Mouse (Mus musculus) neural tube, embryonic 14.5 days (tissue): ENCODE results near the gene Luzp1. TPM values are rescaled to one million over a fixed set of nuclear protein-coding genes. Genes with fewer than 3 reads are reported as not detected.

Experiments used
- ATAC-seq: fragments of 200-750 bp; cut with Nextera tagmentation; 2 replicates; pipeline ENCODE4 v1.8.0; 2017; ENCODE audit warnings: low read depth, mild to moderate bottlenecking, moderate TSS enrichment, moderate library complexity
- H3K27ac ChIP-seq: fragments of 300-500 bp; sonication (generic); 2 replicates; pipeline ENCODE4 v1.5.1; 2014; ENCODE audit warnings: low read depth, mild to moderate bottlenecking, control low read depth, low read length, moderate library complexity, mixed read lengths
- H3K27me3 ChIP-seq: fragments of 300-500 bp; sonication (generic); 2 replicates; pipeline ENCODE4 v1.6.1; 2014; ENCODE audit warnings: low read length; ENCODE audit not compliant: control insufficient read depth, insufficient read depth
- H3K36me3 ChIP-seq: fragments of 300-500 bp; sonication (generic); 2 replicates; pipeline ENCODE4 v1.6.1; 2014; ENCODE audit warnings: low read length, mixed read lengths; ENCODE audit not compliant: control insufficient read depth, insufficient read depth
- H3K4me1 ChIP-seq: fragments of 300-500 bp; sonication (generic); 2 replicates; pipeline ENCODE4 v1.6.1; 2014; ENCODE audit warnings: low read length; ENCODE audit not compliant: control insufficient read depth, insufficient read depth
- H3K4me2 ChIP-seq: fragments of 300-500 bp; sonication (generic); 2 replicates; pipeline ENCODE4 v1.6.1; 2014; ENCODE audit warnings: mild to moderate bottlenecking, low read depth, low read length, control low read depth
- H3K4me3 ChIP-seq: fragments of 300-500 bp; sonication (generic); 2 replicates; pipeline ENCODE4 v1.5.1; 2014; ENCODE audit warnings: low read depth, low read length, control low read depth, mixed read lengths
- H3K9ac ChIP-seq: fragments of 300-500 bp; sonication (generic); replicated peaks from 2 replicates; pipeline ENCODE4 v1.6.1; 2014; ENCODE audit warnings: low read depth, mild to moderate bottlenecking, control low read depth, low read length, mixed read lengths
- H3K9me3 ChIP-seq: fragments of 300-500 bp; sonication (generic); 2 replicates; pipeline ENCODE4 v1.6.1; 2016; ENCODE audit warnings: low read length; ENCODE audit not compliant: control insufficient read depth
- WGBS: fragments of 180-500 bp; shearing (Covaris S2); extraction: QIAGEN DNeasy Blood & Tissue Kit; methylation state at CpG from one replicate; pipeline ENCODE4 v1.1.7; 2014; 5-methylcytosine and 5-hydroxymethylcytosine counted together
- polyA plus RNA-seq: library from polyadenylated mRNA; unstranded; fragments of >200 nt; fragmentation: Nextera tagmentation; extraction: Ambion mirVana; gene quantifications from 2 replicates; pipeline ENCODE4 v1.2.1, GENCODE M21; 2014

Luzp1 gene
- polyA plus RNA-seq, 1 experiment from 2014 or later = 56.8 TPM

DNA sequence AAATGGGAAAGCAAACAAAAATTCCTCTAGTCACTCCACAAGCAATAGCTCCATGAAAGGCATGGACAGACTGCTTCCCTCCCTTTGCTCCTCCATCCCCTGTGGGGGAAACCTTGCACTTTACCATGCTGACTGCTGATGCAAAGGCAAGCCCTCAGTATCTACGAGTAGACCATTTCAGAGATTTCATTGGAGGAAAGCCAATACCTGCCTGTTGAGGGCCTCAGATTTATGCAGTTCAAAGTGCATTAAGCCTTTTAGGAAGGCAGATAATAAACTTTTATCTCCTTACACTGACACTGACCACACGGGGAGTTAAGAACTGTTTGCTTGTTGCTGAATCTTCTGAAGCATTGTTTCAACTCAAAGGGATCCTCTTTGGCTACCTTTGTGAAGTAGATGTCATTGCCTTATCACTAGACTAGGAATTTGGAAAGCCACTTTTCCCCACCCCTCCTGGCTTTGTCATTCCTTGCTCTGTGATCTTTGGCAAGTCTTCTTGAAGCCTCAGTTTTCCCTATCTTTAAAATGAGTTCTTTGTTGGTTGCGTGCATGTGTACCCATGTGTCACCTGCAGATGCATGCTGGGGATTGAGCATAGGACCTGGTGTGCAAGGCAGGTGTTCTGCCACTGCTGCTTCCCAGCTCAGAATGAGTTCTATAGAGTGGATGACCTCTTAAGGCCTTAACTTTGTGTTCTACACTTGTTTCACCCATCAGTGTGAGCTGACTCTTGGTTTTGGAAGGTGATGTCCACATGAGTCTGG, 76.9 kb downstream of the Luzp1 start:
- Histone ChIP-seq H3K4me2 (no peak overlapping the region), H3K27me3 (no peaks in the 10 kb centered on the region), H3K9ac (no peak overlapping the region), H3K36me3 (peaks cover 69% of the 10 kb centered on the region), H3K27ac (no peak overlapping the region), H3K4me1 (peaks cover 13% of the 10 kb centered on the region; the same call in 1 of the 2 replicates), H3K4me3 (no peak overlapping the region), H3K9me3 (no peaks in the 10 kb centered on the region)
- WGBS = 60% methylated on average over 3 of the region's 3 CpGs
- ATAC-seq = no peak

DNA sequence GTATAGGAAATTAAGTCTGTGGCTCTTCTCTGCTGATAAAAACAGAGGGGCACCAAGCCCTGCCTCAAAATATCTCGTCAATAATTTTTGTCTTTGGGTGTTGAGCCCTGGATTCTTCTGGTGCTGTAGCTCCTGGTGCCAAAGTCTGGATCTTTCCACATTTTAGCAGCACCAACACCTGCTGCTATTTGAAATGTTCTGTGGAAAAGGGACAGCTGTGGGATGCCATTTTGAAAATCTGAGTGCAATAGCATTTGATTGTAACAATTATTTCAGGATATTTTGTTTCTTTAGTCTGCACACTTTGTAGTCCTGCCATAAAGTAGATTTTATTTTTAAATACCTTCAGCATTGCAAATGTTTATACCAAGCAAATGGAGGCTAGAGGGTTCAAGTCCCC, 78.2 kb downstream of the Luzp1 start:
- Histone ChIP-seq H3K4me2 (no peak overlapping the region), H3K36me3 (peaks cover 70% of the 10 kb centered on the region), H3K4me1 (peaks cover 13% of the 10 kb centered on the region; the same call in 1 of the 2 replicates), H3K4me3 (no peak overlapping the region), H3K27ac (no peak overlapping the region), H3K27me3 (no peaks in the 10 kb centered on the region), H3K9me3 (no peaks in the 10 kb centered on the region), H3K9ac (no peak overlapping the region)
- 87% methylated on average over 1 of the region's 1 CpGs for WGBS
- ATAC-seq = no peak

DNA sequence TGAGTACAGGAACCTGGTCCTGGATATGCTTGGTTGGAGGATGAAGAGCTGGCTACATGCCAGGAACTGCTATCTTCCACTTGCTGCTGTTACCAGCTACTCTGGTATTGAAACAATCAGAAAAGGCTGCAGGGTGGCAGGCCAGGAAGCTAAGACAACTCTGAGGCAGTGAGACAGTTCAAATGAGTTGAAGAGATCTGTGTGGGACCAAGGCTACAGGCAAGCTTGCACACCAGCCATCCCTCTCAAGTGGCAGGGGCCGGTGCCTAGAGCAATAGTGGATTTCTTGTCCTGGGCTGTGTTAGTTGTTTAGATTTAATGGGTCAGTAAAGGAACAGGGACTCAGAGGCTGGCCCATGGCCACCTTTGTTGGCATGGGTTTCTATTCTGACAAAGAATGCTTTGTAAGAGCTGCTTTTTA, 78.8 kb downstream of the Luzp1 start:
- peaks cover 71% of the 10 kb centered on the region for H3K36me3 ChIP-seq
- 0 out of 2 replicates have a peak overlapping the region, but pooled peaks have one; percentile 8 for H3K9ac ChIP-seq
- no peaks in the 10 kb centered on the region for H3K9me3 ChIP-seq
- H3K4me3 ChIP-seq = no peak overlapping the region
- 57% methylated on average over 1 of the region's 1 CpGs for WGBS
- H3K27me3 ChIP-seq = no peaks in the 10 kb centered on the region
- ATAC-seq = no peak
- no peak overlapping the region for H3K4me2 ChIP-seq
- H3K4me1 ChIP-seq = peaks cover 13% of the 10 kb centered on the region; the same call in 1 of the 2 replicates
- H3K27ac ChIP-seq = peak overlapping the region; percentile 60; the same call in 1 of the 2 replicates

DNA sequence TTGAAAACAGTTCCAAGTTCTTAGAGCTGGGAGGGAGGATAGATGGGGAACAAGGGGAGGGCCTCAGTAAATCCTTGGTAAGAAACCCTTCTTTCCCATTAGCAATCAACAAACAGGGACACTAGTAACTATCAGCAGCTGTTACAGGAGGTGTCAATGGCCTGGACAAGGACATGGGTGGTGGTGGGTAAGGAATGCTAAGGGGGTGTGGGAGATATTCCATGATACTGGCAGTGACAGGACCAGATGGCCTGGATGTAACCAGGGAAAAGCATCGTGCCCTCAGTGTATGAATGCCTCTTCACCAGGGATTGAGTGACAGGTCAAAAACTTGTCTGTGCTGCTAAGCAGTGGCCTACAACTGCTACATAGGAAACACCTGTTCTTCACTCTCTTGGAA, 83.5 kb downstream of the Luzp1 start:
- 83% methylated on average over 1 of the region's 1 CpGs for WGBS
- Histone ChIP-seq H3K4me3 (no peak overlapping the region), H3K36me3 (peaks cover 82% of the 10 kb centered on the region)

DNA sequence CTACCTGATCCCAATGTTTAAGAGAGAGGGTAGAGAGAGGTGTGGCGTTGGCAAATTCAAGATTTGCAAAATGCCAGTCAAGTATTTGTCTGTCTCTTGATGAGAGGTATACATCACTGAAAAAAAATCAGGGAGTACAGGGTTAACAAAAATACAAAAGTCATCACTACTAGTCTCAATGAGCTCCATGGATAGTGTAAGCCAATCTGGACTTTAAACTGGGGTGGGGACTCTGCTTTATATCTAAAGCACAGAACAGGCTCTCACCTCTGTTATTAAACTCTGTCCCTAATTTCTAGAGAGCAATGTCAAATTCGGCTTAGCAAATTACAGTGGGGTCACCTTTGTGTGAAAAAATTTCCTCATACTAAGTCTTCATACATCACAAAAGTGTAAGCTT, 88.1 kb downstream of the Luzp1 start:
- WGBS = 88% methylated on average over 2 of the region's 2 CpGs
- peaks cover 62% of the 10 kb centered on the region for H3K36me3 ChIP-seq
- no peak overlapping the region for H3K4me3 ChIP-seq
- ATAC-seq = no peak
- H3K27me3 ChIP-seq = no peaks in the 10 kb centered on the region
- no peak overlapping the region for H3K4me2 ChIP-seq
- no peaks in the 10 kb centered on the region for H3K4me1 ChIP-seq
- no peak overlapping the region for H3K9ac ChIP-seq
- H3K27ac ChIP-seq = no peak overlapping the region
- H3K9me3 ChIP-seq = no peaks in the 10 kb centered on the region

More for the DNA sequence above, 83.5 kb downstream of the Luzp1 start:
- no peak overlapping the region for H3K9ac ChIP-seq
- H3K9me3 ChIP-seq = no peaks in the 10 kb centered on the region
- H3K4me1 ChIP-seq = peaks cover 8% of the 10 kb centered on the region; the same call in 1 of the 2 replicates
- H3K27ac ChIP-seq = no peak overlapping the region
- no peak overlapping the region for H3K4me2 ChIP-seq
- ATAC-seq = no peak
- H3K27me3 ChIP-seq = no peaks in the 10 kb centered on the region

DNA sequence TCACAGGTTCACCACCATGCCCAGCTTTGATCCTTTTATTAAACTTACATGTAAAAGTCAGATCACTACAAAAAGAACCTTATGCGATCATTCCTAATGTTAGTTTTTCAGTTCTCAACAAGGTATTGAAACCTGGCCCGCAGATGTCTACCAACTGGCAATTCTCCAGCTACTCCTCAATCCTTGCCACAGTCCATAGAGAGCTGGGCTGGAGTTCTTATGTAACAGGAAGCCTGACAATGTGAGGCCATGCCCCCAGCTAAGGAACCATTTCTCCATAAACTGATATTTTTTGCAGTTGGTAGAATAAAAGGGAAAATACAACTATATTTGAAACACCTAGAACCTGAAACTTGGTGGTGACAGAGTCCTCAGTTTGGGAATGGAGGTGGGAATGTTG, 90.1 kb downstream of the Luzp1 start:
- Histone ChIP-seq H3K4me3 (no peak overlapping the region), H3K27me3 (no peaks in the 10 kb centered on the region), H3K9me3 (no peaks in the 10 kb centered on the region), H3K4me1 (no peaks in the 10 kb centered on the region), H3K36me3 (peaks cover 46% of the 10 kb centered on the region), H3K4me2 (no peak overlapping the region), H3K27ac (no peak overlapping the region), H3K9ac (no peak overlapping the region)
- WGBS = 94% methylated on average over 2 of the region's 2 CpGs
- ATAC-seq = no peak

DNA sequence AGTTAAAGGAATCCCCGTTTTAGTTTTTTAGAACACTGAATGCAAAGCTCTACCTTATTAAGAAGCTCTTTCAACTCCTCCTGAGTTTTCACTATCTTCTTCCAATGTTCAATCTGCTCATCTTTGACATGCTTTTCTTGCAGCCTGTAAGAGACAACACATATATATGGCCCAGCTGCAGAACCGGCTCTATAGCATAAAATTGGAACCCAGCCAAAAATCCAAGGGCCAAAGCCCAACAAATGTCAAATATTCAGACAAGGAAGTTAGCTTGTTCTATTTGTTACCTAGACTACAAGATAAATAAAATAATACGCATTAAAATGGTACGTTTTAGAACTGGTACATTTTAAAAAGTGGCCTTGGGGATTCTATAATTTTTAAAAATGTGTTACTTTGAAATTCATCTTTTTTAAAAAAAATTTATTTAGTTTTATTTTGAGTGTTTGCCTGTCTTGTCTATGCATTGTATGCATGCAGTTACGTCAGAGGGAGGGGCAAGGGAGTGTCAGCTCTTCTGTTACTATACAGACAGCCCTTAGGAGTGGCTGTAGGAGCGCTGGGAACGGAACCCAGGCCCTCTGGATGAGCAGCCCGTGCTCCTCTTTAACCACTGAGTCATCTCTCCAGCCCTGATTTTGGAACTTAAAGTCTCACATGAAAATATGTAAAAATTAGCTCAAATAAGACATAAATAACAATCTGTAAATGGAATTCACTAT, 90.9 kb downstream of the Luzp1 start:
- H3K36me3 ChIP-seq = peaks cover 44% of the 10 kb centered on the region
- no peaks in the 10 kb centered on the region for H3K27me3 ChIP-seq
- H3K9me3 ChIP-seq = no peaks in the 10 kb centered on the region
- WGBS = 88% methylated on average over 8 of the region's 8 CpGs
- H3K4me1 ChIP-seq = no peaks in the 10 kb centered on the region
- ATAC-seq = no peak
- H3K4me3 ChIP-seq = no peak overlapping the region
- no peak overlapping the region for H3K27ac ChIP-seq
- H3K4me2 ChIP-seq = no peak overlapping the region
- no peak overlapping the region for H3K9ac ChIP-seq

DNA sequence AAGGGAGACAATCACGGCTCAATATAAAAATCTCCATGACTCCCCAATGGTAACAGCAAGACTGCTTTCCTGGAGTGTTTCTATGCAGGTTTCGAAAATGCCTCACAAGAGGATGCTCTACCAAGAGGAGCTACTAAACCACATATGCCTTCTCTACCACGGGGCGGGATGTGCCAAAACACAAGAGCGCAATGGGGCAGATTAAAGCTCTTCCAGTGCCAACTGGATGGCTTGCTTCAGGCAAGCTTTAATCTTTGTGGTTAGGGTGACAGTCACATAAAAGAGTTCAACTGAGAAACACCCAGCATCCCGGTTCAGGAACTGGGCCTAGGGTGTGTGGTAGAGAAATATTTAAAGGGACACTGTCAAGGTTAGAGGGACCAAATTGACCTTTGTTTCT, 93.2 kb downstream of the Luzp1 start:
- H3K4me3 ChIP-seq = no peak overlapping the region
- ATAC-seq = no peak
- H3K4me2 ChIP-seq = no peak overlapping the region
- peaks cover 30% of the 10 kb centered on the region for H3K36me3 ChIP-seq
- H3K27ac ChIP-seq = no peak overlapping the region
- no peaks in the 10 kb centered on the region for H3K27me3 ChIP-seq
- H3K4me1 ChIP-seq = no peaks in the 10 kb centered on the region
- H3K9ac ChIP-seq = no peak overlapping the region
- 70% methylated on average over 6 of the region's 6 CpGs for WGBS
- no peaks in the 10 kb centered on the region for H3K9me3 ChIP-seq

DNA sequence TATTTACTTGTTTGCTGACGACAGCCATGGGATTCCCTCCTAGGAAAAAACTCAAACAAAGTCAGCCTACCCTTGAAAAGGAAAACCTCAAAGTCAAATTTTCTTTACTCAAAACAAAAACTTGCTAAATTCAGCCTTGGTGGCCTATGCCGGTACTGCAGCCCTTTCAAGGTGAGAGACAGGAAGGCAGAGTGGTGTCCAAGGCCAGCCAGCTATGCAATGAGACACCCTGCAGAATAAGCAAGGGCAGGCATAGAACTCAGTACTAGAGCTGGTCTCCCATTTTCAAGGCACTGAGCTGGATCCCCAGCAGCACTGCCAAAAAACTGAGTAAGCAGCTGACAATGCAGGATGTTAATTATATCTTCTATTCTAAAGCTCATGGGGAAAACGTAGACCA, 99.1 kb downstream of the Luzp1 start:
- Histone ChIP-seq H3K36me3 (peaks cover 46% of the 10 kb centered on the region), H3K27me3 (no peaks in the 10 kb centered on the region), H3K4me3 (no peak overlapping the region), H3K4me1 (no peaks in the 10 kb centered on the region), H3K4me2 (no peak overlapping the region), H3K27ac (no peak overlapping the region), H3K9me3 (no peaks in the 10 kb centered on the region), H3K9ac (no peak overlapping the region)
- WGBS = 86% methylated on average over 3 of the region's 3 CpGs
- ATAC-seq = no peak
